Mouse (Mus musculus) layer of hippocampus, adult 8-10 months (tissue): ENCODE measurements at regions not wholly inside any gene's neighbourhood (a gene's known extent, or its start where the extent isn't known, plus 50 kb on each side); places are given as distances from the start of the nearest gene placed in this dataset.
"Not testable (repeated sequence)": the region's sequence is repeated elsewhere in the genome, so short reads cannot be mapped to it uniquely, and the experiment has no call there.

ENCODE experiments used
- DNase-seq, 2 experiments: peaks; one replicate each; pipeline ENCODE4 v3.0.0; 2022; ENCODE audit warnings: low spot score in 2 of 2
- microRNA-seq, 2 experiments: library from miRNA; unstranded; fragments of <30 nt; microRNA quantifications; one replicate each; pipeline ENCODE4 v1.2.0; 2022

- no peak for DNase-seq
Measured at GRCm38 (mm10) chr12:15124179-15124578, 692.5 kb downstream of the Trib2 start.

GRCm38 (mm10) chr12:15122586-15123212, 694.0 kb downstream of the Trib2 start:
- no peak for DNase-seq

GRCm38 (mm10) chr12:15115556-15115955, 701.2 kb downstream of the Trib2 start:
- no peak for DNase-seq

GRCm38 (mm10) chr12:15114793-15115192, 701.9 kb downstream of the Trib2 start:
- DNase-seq: no peak

DNA sequence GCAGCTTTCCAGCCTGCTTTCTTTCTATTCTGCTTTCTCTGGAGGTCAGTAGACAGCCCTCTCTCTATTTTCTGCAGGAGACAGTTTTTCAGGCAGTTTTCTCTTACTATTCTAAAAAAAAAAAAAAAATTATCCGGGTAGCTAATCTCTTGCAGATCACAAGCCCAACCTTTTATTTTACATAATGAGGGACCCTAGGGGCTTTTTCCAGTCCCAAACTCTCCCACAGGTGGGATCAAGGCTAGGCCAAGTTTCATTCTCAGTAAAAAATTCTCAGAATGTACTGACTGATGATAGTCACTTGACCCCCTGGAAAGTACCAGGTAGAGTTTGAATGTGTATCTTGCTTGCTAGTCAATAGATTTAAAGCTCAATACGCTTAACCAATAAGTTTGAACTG, 705.7 kb downstream of the Trib2 start:
- no peak for DNase-seq

DNA sequence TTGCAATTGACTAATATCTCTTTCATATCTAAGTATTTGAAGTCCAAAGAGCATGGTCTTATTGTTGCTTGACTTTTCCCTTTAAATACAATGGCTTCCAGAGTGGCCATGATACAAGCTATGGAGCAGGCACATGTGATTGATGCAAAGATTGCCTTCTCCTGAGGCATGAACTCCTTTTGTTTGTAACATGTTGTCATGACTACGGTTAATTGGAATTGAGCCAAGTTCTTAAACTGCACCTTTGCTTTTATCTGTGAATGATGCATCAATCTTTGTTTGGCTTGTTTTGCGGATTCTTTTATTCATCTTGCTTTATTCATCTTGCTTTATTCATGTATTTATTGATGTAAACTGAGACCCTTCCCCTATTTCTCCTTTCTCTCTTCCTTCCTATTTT, 711.8 kb downstream of the Trib2 start:
- DNase-seq: no peak

- DNase-seq: no peak
Measured at GRCm38 (mm10) chr12:15078615-15079014, 738.1 kb downstream of the Trib2 start.

- no peak for DNase-seq
Measured at GRCm38 (mm10) chr12:15064351-15064750, 752.4 kb downstream of the Trib2 start.

- no peak for DNase-seq
Measured at GRCm38 (mm10) chr12:15051387-15051786, 765.3 kb downstream of the Trib2 start.

DNA sequence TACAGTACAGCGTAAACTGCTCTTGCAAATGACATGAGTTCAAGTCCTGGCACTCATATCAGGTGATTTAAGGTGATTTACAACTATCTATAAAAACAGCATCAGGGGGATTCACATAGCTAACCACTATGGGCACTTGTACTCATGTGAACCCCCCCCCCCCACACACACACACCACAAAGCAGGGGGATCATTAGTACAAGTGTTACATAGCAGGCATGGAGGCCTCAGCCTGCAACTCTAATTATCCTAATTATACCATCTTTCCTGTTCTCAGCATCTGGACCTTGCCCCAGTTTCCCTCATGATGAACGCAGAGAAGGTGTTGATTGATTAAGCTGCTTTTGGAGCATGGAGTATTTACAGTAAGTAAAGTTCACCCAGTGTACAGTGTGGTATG, 773.5 kb downstream of the Trib2 start:
- DNase-seq: no peak

GRCm38 (mm10) chr12:15011091-15011490, 805.6 kb downstream of the Trib2 start:
- DNase-seq: no peak

DNA sequence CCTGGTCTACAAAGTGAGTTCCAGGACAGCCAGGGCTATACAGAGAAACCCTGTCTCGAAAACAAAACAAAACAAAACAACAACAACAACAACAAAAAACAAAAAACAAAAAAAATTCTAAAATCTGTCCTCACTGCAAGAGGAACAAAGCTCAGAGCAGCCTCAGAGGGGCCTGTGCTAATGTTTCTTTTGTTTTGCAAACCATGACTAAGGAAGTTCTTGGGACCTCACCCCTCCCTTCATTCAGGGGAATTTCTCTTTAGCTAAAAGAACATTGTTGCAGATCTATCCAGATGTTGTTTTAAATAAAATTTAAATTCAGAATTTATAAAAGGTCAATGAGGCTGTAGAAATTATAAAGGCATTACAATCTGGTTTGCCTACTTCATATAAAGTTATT, 814.3 kb downstream of the Trib2 start:
- not testable (repeated sequence) for DNase-seq

Small RNA genes lying in the stretch of these regions (microRNA-seq; reads per million reads assigned to microRNA genes)
- gene Gm27682: 0 reads per million in 2 experiments
